ENCODE assay signal across 8 mouse cellular contexts in genomic region chr19:32739686-32740085, GRCm38 (mm10). TPM values are rescaled to one million over a fixed set of nuclear protein-coding genes. Genes with fewer than 3 reads are reported as not detected.
DNase-seq lines count a peak whose midpoint lies in the region; ATAC-seq and TF ChIP-seq lines count a peak whose summit lies in the region.

Atad1 (minus strand) TSS chr19:32739786.

- no peak within 1 kb of the TSS for H3K27ac ChIP-seq in forebrain, postnatal 0 days (ENCODE audit: low read depth, low read length)
- H3K27ac ChIP-seq in hindbrain, embryonic 14.5 days = no peak within 1 kb of the TSS
- H3K27ac ChIP-seq in liver, postnatal 0 days (ENCODE audit: low read depth) = no peak within 1 kb of the TSS

- no peak for DNase-seq in adrenal gland, adult 18-20 months (ENCODE audit: low spot score in 2 of 2)
- DNase-seq in adrenal gland, adult (ENCODE audit: inconsistent age in 2 of 2, low spot score in 1 of 2) = no peak
- no peak for DNase-seq in forebrain, postnatal 0 days
- no peak for DNase-seq in hindbrain, embryonic 14.5 days (ENCODE audit: low spot score)
- DNase-seq in liver, postnatal 0 days = no peak
- DNase-seq in ovary, adult 18-20 months (ENCODE audit: low spot score) = no peak
- no peak for DNase-seq in testis, postnatal 14 days (ENCODE audit: low spot score)

- H3K4me2 ChIP-seq in forebrain, postnatal 0 days (ENCODE audit: low read depth) = no peak within 1 kb of the TSS
- H3K4me2 ChIP-seq in hindbrain, embryonic 14.5 days (replicated peaks) = no peak within 1 kb of the TSS
- no peak within 1 kb of the TSS for H3K4me2 ChIP-seq in liver, postnatal 0 days (ENCODE audit: low read depth, low read length)

- no peak for TF ChIP-seq EP300 in liver, postnatal 0 days (IDR thresholded peaks at IDR 0.05; ENCODE audit: low read depth)

- TF ChIP-seq CTCF in forebrain, postnatal 0 days (IDR thresholded peaks at IDR 0.05; ENCODE audit: low read depth) = no peak
- no peak for TF ChIP-seq CTCF in liver, postnatal 0 days (IDR thresholded peaks at IDR 0.05; ENCODE audit: low read depth)

- H3K27me3 ChIP-seq in forebrain, postnatal 0 days (ENCODE audit: insufficient read depth, low read length) = no peaks in the 10 kb centered on the region
- H3K27me3 ChIP-seq in hindbrain, embryonic 14.5 days (ENCODE audit: control insufficient read depth, insufficient read depth, low read length) = no peaks in the 10 kb centered on the region
- no peaks in the 10 kb centered on the region for H3K27me3 ChIP-seq in liver, postnatal 0 days (ENCODE audit: insufficient read depth, low read length)

- 95% methylated on average over 4 of the region's 4 CpGs for WGBS in forebrain, postnatal 0 days
- WGBS in hindbrain, embryonic 14.5 days = 94% methylated on average over 4 of the region's 4 CpGs
- 90% methylated on average over 4 of the region's 4 CpGs for WGBS in liver, postnatal 0 days (ENCODE audit: insufficient replicate concordance)

- no peak for ATAC-seq in activated CD4-positive, CD25-positive, alpha-beta regulatory T cell, adult 4 months
- ATAC-seq in forebrain, postnatal 0 days = no peak
- ATAC-seq in hindbrain, embryonic 14.5 days (ENCODE audit: low FRiP score) = no peak
- ATAC-seq in liver, postnatal 0 days = no peak

- no peaks in the 10 kb centered on the region for H3K4me1 ChIP-seq in forebrain, postnatal 0 days (ENCODE audit: insufficient read depth)
- no peaks in the 10 kb centered on the region for H3K4me1 ChIP-seq in hindbrain, embryonic 14.5 days (replicated peaks; ENCODE audit: control insufficient read depth, insufficient read depth, low read length)
- no peaks in the 10 kb centered on the region for H3K4me1 ChIP-seq in liver, postnatal 0 days (ENCODE audit: insufficient read depth)

- no peaks in the 10 kb centered on the region for H3K36me3 ChIP-seq in forebrain, postnatal 0 days (ENCODE audit: insufficient read depth)
- no peaks in the 10 kb centered on the region for H3K36me3 ChIP-seq in hindbrain, embryonic 14.5 days (replicated peaks; ENCODE audit: control insufficient read depth, insufficient read depth)
- H3K36me3 ChIP-seq in liver, postnatal 0 days (replicated peaks; ENCODE audit: insufficient read depth, low read length) = no peaks in the 10 kb centered on the region

- no peak within 1 kb of the TSS for H3K4me3 ChIP-seq in forebrain, postnatal 0 days (ENCODE audit: low read depth, low read length)
- H3K4me3 ChIP-seq in hindbrain, embryonic 14.5 days (replicated peaks; ENCODE audit: low read length) = no peak within 1 kb of the TSS
- no peak within 1 kb of the TSS for H3K4me3 ChIP-seq in liver, postnatal 0 days (ENCODE audit: low read depth, low read length)

- no peak within 1 kb of the TSS for H3K9ac ChIP-seq in forebrain, postnatal 0 days
- no peak within 1 kb of the TSS for H3K9ac ChIP-seq in hindbrain, embryonic 14.5 days
- H3K9ac ChIP-seq in liver, postnatal 0 days (replicated peaks) = no peak within 1 kb of the TSS

- no peaks in the 10 kb centered on the region for H3K9me3 ChIP-seq in forebrain, postnatal 0 days (ENCODE audit: low read length)
- no peaks in the 10 kb centered on the region for H3K9me3 ChIP-seq in hindbrain, embryonic 14.5 days (ENCODE audit: control insufficient read depth, low read length)
- no peaks in the 10 kb centered on the region for H3K9me3 ChIP-seq in liver, postnatal 0 days (ENCODE audit: low read length)

RNA-seq across cellular contexts. Expression of gene Atad1, which starts in this region (rescaled TPM):
- total RNA-seq in adrenal gland, adult 18-20 months (2021) = 10 to 100 TPM; 62.1 to 71.9 TPM
- 100 to 1,000 TPM in 1 of 2 experiments, 10 to 100 TPM in 1; 86.2 to 108 TPM for polyA plus RNA-seq in activated CD4-positive, CD25-positive, alpha-beta regulatory T cell, adult 4 months (2017; shearing (Covaris generic))
- 135 and 173 TPM in 2 replicates for total RNA-seq in forebrain, postnatal 0 days (2014; rRNA removed)
- 119 and 121 TPM in 2 replicates for polyA plus RNA-seq in forebrain, postnatal 0 days (2015; fragmentation: Nextera tagmentation; extraction: Ambion mirVana)
- 128 and 144 TPM in 2 replicates for polyA plus RNA-seq in hindbrain, embryonic 14.5 days (2014; fragmentation: Nextera tagmentation; extraction: Ambion mirVana)
- polyA plus RNA-seq in liver, postnatal 0 days (2015; fragmentation: Nextera tagmentation; extraction: Ambion mirVana) = 25.9 and 26.0 TPM in 2 replicates
